Mouse (Mus musculus) heart, adult 2 months (tissue): ENCODE measurements around the gene Gdpd2.

Experiments
- CTCF ChIP-seq: fragments of 200-600 bp; IDR thresholded peaks from 2 replicates; pipeline ENCODE4 v1.8.1; 2022; ENCODE audit warnings: antibody characterized with exemption, mild to moderate bottlenecking, moderate library complexity
- POLR2A ChIP-seq: fragments of 200-500 bp; IDR thresholded peaks from 2 replicates; pipeline ENCODE4 v1.6.1; 2011; ENCODE audit warnings: mild to moderate bottlenecking, low read depth, low read length, control low read depth; ENCODE audit not compliant: insufficient read depth

- no peak for TF ChIP-seq POLR2A
- no peak for TF ChIP-seq CTCF
Measured at GRCm38 (mm10) chrX:100734359-100734758, 4.7 kb downstream of the Gdpd2 start.
